Mouse (Mus musculus) adrenal gland, postnatal 10 days (tissue): ENCODE data around the gene Zfp777. TPM values are rescaled to one million over a fixed set of nuclear protein-coding genes. Genes with fewer than 3 reads are reported as not detected.

ENCODE experiments used
- DNase-seq: peaks from one replicate; pipeline ENCODE4 v3.0.0; 2021; ENCODE audit warnings: mixed read lengths
- long read RNA-seq, 2 experiments: library from polyadenylated mRNA; stranded (forward); transcript quantifications; one replicate each; pipeline ENCODE4 v2.0.0; 2021
- total RNA-seq, 2 experiments: library from RNA; stranded (reverse); gene quantifications; 2 replicates each; pipeline ENCODE4 v1.2.3; 2021

Gene Zfp777
- total RNA-seq, result 10 to 100 TPM; 25.2 to 33.8 TPM
- long read RNA-seq, experiment 1, transcript Zfp777-202 (6 exons, 3,111 nt), result major isoform, 12 of 26 reads
- long read RNA-seq, experiment 1, partial matches to known transcripts, result 6 of 26 reads
- long read RNA-seq, experiment 1, other reads (novel, unspliced or antisense), result 8 of 26 reads
- long read RNA-seq, experiment 2, transcript Zfp777-202 (6 exons, 3,111 nt), result major isoform, 14 of 30 reads
- long read RNA-seq, experiment 2, partial matches to known transcripts, result 2 of 30 reads
- long read RNA-seq, experiment 2, other reads (novel, unspliced or antisense), result 12 of 30 reads

DNA sequence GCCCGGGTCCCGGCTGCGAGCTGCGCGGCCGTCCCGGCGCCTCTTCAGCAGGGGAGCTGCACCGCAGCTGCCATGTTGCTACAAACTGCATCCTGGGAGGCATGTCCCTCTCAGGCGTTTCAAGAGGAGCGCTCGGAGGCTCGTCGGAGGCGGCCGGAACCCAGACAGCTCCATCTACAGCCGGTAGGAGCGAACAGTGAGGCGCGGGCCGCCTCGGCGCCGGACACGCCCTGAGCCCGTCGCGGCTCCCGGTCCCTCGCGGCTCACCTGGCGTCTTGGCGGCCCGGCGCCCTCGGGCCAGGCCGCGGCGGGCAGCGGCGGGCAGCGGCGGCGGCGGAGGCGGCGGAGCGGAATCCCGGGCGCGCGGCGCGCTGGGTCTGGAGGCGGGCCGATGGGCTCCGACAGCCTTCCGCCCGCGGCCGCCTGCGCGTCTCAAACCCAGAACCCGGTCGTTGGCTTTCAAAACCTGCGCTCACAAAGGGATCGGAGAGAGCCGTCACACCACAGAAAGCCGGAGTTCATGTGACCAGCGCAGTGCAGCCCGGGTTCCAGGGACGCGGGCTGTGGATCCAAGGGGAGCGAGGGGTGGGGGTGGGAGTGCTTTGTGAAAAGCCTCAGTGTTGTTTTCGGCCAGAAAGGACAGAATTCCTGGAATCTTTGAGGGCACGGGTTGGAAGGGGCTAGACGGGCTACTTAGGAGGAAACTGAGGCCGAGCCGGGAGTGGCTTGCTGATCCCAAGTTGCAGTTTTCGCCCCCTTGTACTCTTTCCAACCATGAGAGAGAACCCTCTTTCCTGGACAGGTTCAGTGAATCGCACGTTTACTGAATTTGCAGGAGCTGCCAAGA, at the start of gene Zfp777:
TSS of gene Zfp777 (minus strand) at position 486 of the 847 bp plus-strand sequence.
- peak; percentile 90 for DNase-seq

GRCm38 (mm10) chr6:48086957-48087715, 38.4 kb upstream of the Zfp777 start:
- DNase-seq, result no peak

DNA sequence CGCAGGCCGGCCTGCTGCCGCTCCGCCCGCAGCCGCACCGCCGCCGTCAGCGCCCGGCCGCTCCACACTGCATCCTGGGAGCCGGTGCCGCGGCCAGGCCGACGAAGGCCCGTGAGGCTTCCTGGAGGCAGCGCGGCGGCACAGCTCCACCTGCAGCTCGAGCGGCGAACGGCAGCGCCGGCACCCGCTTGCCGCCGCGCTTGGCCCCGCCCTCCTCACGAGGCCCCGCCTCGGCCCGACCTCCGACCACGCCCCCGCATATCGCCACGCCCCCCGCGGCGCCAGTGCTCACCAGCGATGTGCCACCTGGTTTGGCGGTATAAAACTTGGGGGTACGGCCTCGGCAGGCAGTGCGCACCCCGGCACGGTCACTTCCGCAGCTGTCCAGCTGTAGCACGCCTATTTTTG, 37.8 kb upstream of the Zfp777 start, which contains the start of gene Zfp746:
TSS of gene Zfp746 (minus strand) at position 123 of the 408 bp plus-strand sequence.
- peak; percentile 98 for DNase-seq

DNA sequence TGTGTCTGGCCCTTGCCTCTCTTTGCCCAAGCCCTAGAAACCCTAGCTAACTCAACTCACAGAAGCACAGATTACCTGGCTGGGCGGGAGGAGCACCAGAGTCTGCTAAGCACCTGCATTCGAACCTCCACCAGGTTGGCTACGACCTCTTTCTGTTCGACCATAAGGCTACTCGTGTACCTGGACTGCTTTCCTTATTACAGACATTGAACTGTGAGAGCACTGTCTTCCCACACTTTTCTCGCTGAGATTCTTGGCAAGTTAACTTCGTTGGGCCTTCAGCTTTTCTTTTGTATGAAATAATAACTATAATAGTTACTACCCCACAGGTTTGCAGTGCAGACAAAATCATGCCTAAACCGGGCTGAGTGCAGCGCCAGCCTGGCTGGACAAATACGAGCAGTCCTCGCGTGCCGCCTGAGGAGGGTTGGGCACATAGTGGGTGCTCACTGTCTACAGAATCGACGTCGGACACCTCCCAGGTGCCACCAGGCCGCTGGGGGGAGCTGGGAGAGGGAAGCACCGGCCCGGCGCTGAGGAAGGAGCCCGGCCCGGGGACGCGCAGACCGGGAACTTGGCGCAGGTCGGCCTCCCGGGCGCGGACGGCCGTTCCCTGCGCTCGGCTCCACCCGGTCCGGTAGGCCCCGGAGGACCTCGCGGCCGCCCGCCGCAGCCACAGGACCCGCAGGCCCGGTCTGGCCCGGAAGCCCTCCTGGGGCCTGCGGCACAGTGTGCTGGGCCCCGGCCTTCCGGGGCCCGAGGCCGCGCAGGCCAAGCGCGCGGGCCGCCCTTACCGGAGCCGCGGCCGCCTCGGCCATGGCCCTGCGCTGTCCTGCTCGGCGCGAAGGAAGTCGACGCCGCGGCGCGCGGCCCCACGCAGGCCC, 37.1 kb upstream of the Zfp777 start:
- peak; percentile 77 for DNase-seq

DNA sequence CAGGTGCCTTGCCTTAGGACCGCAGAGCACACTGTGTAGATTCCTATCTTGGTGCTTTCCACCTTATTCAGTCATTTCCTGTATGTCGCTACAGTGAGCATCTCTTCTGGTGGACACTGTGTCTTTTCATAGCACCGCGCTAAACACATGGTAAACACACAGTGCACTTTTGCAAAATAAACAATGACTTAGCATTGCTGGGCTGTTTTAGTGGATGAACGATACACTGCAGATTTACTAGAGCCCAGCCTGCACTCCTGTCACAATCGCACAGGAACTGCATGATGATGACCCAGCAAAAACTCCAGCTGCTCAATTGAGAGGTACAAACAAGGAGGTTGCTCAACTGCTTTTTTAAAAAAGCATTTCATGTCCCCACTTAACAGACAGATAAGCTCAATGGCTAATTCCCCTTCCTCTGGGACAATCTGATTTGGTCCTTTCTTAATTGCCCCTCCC, 35.1 kb upstream of the Zfp777 start:
- no peak for DNase-seq

DNA sequence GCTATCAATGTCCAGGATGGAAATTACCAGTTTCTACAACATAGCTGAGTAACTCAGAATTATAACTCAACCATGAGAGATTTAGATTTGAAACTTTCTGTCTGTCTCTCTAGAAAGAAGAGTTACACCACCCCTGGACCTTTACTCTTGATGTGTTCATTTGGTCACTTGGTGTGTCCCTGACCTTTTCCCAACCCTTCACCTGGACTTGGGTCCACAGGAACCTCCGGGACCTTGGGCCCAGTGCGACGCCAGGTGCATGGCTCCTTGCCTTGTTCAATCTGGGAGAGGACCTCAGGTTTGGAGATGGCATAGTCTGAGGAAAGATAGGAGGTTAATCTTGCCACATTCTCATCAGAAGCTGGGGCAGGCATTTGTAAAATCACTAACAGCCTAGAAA, 33.2 kb upstream of the Zfp777 start:
- no peak for DNase-seq

DNA sequence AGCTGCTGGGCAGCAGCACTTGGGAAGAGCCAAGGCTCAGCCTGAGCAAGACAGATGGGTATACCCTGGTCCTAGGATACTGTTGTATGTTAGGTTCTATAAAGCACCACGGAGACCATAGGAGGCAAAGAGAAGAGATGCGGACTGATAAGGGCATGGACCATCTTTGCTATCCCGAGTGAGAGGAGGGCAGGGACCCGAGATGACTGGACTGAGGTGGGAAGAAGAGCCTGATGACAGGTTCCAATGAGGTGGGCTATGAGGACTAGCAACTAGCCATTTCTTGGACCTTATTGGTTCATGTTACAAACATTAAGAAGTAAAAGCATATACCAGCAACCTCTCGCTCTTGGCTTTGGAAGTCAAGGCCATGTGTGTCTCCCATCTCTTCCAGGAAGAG, 32.3 kb upstream of the Zfp777 start:
- no peak for DNase-seq

DNA sequence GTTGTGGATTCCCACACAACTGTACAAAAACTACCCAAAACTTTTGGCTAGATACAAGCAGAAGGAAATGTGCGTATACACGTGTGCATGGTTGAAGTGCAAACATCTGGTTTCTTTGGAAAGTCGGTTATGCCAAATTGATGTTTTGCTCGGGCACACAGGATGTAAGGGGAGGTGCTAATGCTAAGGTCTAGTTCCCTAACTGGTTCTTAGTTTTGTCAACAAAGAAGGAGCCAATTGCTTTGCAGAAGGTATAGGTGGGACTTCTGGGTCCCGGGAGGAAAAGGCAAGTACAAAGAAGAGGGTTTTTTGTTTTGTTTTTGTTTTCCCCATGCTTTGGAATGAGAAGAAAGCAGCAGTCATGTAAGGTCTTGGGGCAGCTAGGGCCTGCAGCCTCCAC, 24.6 kb upstream of the Zfp777 start:
- no peak for DNase-seq

GRCm38 (mm10) chr6:48067492-48067891, 18.8 kb upstream of the Zfp777 start:
- no peak for DNase-seq

DNA sequence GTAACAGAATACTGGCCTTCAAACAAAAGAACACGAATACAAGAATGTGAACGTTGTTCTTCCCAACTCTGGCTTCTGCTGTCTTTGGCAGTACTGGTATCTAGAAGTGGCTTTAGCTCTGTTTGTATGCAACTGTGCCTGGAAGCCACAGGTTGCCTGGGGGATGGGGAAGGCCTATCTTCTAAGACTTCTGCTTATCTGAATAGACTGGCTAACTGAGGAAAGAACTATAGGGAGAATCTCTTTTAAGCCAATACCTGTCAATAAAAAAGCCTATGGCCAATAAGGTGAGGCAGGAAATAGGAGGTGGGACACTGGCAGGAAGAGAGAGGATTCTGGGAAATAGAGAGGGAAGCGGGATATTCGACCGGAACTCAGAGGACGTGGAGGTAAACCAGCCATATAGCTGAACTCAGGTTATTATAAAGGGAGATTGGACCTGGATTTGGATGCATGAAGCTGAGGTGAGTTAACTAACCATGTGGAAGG, 16.9 kb upstream of the Zfp777 start:
- DNase-seq, result no peak

GRCm38 (mm10) chr6:48064451-48064850, 15.7 kb upstream of the Zfp777 start:
- no peak for DNase-seq

GRCm38 (mm10) chr6:48063940-48064339, 15.2 kb upstream of the Zfp777 start:
- DNase-seq, result no peak

DNA sequence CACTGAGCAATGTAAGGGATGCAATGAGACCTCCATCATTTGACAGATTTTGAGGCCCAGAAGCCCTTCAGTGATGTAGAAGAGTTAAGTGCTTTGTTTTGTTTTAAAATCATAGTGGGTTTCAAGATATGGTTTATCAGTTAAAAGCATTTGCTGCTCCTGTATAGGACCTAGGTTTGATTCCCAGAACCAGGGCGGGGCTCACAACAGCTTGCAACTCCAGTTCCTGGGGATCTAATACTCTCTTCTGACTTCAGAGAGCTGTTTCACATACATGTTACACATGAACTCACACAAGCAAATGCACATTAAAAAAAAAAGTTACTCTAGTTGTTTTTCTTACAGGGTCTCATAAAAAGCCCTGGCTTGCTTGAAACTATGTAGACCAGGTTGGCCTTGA, 12.2 kb upstream of the Zfp777 start:
- no peak for DNase-seq

DNA sequence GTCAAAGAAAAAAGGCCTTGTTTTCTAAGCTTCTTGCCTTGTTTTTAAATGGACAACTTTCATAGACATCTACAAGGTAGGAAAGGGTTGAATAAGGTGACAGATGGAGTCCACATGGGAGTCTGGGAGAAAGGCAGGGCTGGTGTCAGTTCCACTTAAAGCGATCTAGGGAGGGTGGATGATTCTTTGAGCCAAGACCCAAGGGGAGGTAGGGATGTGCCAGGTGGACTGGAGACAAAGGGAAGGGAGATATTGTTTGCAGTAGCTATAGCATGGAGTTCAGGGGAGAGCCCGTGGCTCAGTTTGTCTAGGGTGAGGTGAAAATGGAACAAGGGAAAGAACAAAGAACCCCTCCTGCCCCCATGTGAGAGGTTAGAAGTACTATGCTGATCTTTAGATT, 11.7 kb upstream of the Zfp777 start:
- no peak for DNase-seq

- DNase-seq, result no peak
These were observed 3.4 kb upstream of the Zfp777 start for GRCm38 (mm10) chr6:48052136-48052535.

DNA sequence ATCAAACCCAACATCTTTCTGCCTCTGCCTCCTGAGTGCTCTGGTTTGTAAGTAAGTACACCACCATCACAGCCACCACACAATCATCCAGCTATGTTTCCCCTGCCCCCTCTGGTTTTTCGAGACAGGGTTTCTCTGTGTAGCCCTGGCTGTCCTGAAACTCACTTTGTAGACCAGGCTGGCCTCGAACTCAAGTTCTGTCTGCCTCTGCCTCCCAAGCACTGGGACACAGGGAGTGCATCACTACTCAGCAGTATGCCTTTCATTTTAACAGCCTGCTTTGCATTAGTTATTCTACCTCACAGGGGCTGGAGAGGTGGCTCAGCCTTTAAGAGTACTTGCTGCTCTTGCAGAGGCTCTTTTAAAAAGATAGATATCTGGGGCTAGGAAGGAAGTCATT, 3.0 kb upstream of the Zfp777 start:
- no peak for DNase-seq

DNA sequence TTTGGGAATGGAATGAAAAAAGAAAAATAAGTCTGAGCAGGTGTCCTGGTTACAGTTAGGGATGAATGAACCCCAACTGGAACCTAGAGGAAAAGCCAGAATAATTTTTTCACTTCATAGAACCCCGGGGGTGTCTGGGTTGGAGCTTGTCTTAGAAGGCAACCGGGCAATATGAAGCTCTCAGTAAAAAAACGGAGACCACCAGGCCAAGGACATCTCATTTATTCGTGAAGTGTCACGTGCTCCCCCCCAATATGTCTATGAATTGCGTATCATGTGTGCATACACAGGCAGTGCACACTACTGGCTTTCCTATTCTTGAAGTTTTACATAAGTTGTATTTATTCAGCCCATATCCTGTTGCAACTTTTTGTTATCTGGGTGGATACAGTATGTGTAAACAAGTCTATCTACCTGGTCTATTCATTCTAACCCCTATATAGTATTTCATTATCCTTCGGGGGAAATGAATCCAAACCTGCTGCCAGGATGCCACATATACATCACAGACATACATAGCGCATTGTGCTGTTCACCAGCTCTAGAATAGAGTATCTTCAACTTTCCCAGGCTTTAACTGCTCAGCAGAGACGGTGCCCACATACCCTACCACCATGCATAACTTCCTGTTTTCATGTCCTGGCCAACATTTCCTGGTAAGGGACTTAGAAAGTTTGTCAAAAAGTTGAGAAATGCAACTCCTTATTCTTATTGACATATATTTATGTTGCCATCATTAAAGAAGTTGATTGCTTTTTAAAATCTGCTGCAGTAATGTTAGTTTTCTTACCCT, 758 bp upstream of the Zfp777 start:
- no peak for DNase-seq

GRCm38 (mm10) chr6:48047450-48048351, 1.0 kb downstream of the Zfp777 start:
- peak; percentile 65 for DNase-seq

- no peak for DNase-seq
These were observed 1.6 kb downstream of the Zfp777 start for GRCm38 (mm10) chr6:48047114-48047449.

GRCm38 (mm10) chr6:48032661-48033060, 16.1 kb downstream of the Zfp777 start:
- no peak for DNase-seq
